In the genomic region with DNA sequence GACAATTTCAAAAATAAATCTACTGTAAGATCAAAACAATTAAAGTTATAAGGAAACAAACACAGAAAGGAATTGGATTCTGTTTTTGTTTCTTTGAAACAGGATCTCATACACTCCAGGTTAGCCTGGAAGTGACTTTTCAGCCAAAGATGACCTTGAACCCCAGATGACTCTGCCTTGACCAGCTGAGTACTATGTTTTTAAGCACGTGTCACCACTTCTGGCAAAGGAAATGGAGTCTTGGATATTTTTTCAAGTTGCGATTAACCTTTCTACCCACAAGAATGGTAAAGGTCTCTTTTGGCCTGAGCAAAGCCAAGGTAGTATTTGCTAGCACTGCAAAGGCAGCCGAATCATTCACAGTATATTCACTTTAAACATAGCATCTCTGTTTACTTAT, we compare ENCODE assay signal across 18 mouse cellular contexts. TPM values are rescaled to one million over a fixed set of nuclear protein-coding genes. Genes with fewer than 3 reads are reported as not detected.
DNase-seq lines count a peak whose midpoint lies in the region; ATAC-seq lines count a peak whose summit lies in the region.
"Had no signal": no experiment of that assay in that cellular context is flagged by ENCODE, and none has a peak within 500 bp of the region (broad histone marks: within the 10 kb centered on the region; RNA-seq: fewer than 3 reads in every experiment).

No protein-coding gene starts in this region.

- H3K9me3 ChIP-seq in heart, embryonic 15.5 days (replicated peaks), result no peaks in the 10 kb centered on the region
- H3K9me3 ChIP-seq in kidney, embryonic 16.5 days (ENCODE audit: low read length), result no peaks in the 10 kb centered on the region
- H3K9me3 ChIP-seq: embryonic facial prominence, embryonic 12.5 days; forebrain, embryonic 15.5 days; hindbrain, embryonic 13.5 days had no signal

- peak; percentile 12 for DNase-seq in adrenal gland, postnatal 10 days
- DNase-seq in adrenal gland, postnatal 36 days, result no peak
- DNase-seq in heart, postnatal 4 days, result no peak
- peak; percentile 8 for DNase-seq in kidney, postnatal 14 days
- no peak for DNase-seq in neural tube, embryonic 10.5 days (ENCODE audit: extremely low spot score, low spot score)
- DNase-seq: cerebellum, adult 11-12 months; cerebellum, adult 9-10 months; cerebellum, postnatal 25 days; gastrocnemius, postnatal 14 days had no signal

- H3K36me3 ChIP-seq in heart, embryonic 15.5 days, result no peaks in the 10 kb centered on the region; the same call in none of the 2 replicates
- peaks cover 19% of the 10 kb centered on the region for H3K36me3 ChIP-seq in kidney, embryonic 16.5 days (ENCODE audit: insufficient read depth, low read length)
- H3K36me3 ChIP-seq: forebrain, embryonic 15.5 days had no signal

- H3K27me3 ChIP-seq in heart, embryonic 15.5 days, result no peaks in the 10 kb centered on the region
- no peaks in the 10 kb centered on the region for H3K27me3 ChIP-seq in kidney, embryonic 16.5 days (ENCODE audit: insufficient read depth, low read length)
- H3K27me3 ChIP-seq: CH12.LX; embryonic facial prominence, embryonic 12.5 days; forebrain, embryonic 15.5 days; hindbrain, embryonic 13.5 days had no signal

- H3K27ac ChIP-seq in heart, embryonic 15.5 days, result peak overlapping the region; percentile 24; the same call in 1 of the 2 replicates
- no peak overlapping the region for H3K27ac ChIP-seq in kidney, embryonic 16.5 days (ENCODE audit: low read length)
- H3K27ac ChIP-seq: embryonic facial prominence, embryonic 12.5 days; forebrain, embryonic 15.5 days; hindbrain, embryonic 13.5 days; hindbrain, postnatal 0 days had no signal

- no peak for ATAC-seq in heart, embryonic 15.5 days (replicated peaks; ENCODE audit: insufficient number of reproducible peaks, insufficient read depth, low FRiP score, low read depth)
- no peak for ATAC-seq in kidney, embryonic 16.5 days (ENCODE audit: low FRiP score, low TSS enrichment)
- ATAC-seq: activated CD4-positive, CD25-positive, alpha-beta regulatory T cell, adult 4 months; forebrain, embryonic 15.5 days; hindbrain, postnatal 0 days; Patski had no signal

- H3K4me1 ChIP-seq in heart, embryonic 15.5 days (replicated peaks), result no peaks in the 10 kb centered on the region
- H3K4me1 ChIP-seq in kidney, embryonic 16.5 days (ENCODE audit: insufficient read depth, low read length), result no peaks in the 10 kb centered on the region
- H3K4me1 ChIP-seq: embryonic facial prominence, embryonic 12.5 days; forebrain, embryonic 15.5 days; hindbrain, embryonic 13.5 days had no signal

- WGBS in heart, embryonic 15.5 days, result 66% methylated on average over 3 of the region's 3 CpGs
- WGBS in kidney, embryonic 16.5 days, result 75% methylated on average over 3 of the region's 3 CpGs

- no peak overlapping the region for H3K4me3 ChIP-seq in heart, embryonic 15.5 days
- no peak overlapping the region for H3K4me3 ChIP-seq in kidney, embryonic 16.5 days (ENCODE audit: low read length)
- H3K4me3 ChIP-seq: embryonic facial prominence, embryonic 12.5 days; forebrain, embryonic 15.5 days; hindbrain, embryonic 13.5 days had no signal

- H3K4me2 ChIP-seq in heart, embryonic 15.5 days, result no peak overlapping the region
- H3K4me2 ChIP-seq in kidney, embryonic 16.5 days (replicated peaks; ENCODE audit: low read depth, low read length), result no peak overlapping the region
- H3K4me2 ChIP-seq: embryonic facial prominence, embryonic 12.5 days; forebrain, embryonic 15.5 days; hindbrain, embryonic 13.5 days had no signal

- H3K9ac ChIP-seq in heart, embryonic 15.5 days, result no peak overlapping the region
- no peak overlapping the region for H3K9ac ChIP-seq in kidney, embryonic 16.5 days (replicated peaks; ENCODE audit: low read length)
- H3K9ac ChIP-seq: embryonic facial prominence, embryonic 12.5 days; forebrain, embryonic 15.5 days; hindbrain, embryonic 13.5 days had no signal

RNA-seq across cellular contexts. Expression of a gene that starts 33.2 kb away (rescaled TPM):
- total RNA-seq in adrenal gland, postnatal 10 days (2021), result 100 to 1,000 TPM; 166 to 197 TPM
- 100 to 1,000 TPM; 259 to 268 TPM for total RNA-seq in adrenal gland, postnatal 36 days (2021)
- polyA plus RNA-seq in heart, embryonic 15.5 days (2015; fragmentation: Nextera tagmentation; extraction: Ambion mirVana), result 133 and 143 TPM in 2 replicates
- 100 to 1,000 TPM; 144 TPM for total RNA-seq in heart, postnatal 4 days (2021)
- 187 and 188 TPM in 2 replicates for polyA plus RNA-seq in kidney, embryonic 16.5 days (2015; fragmentation: Nextera tagmentation; extraction: Ambion mirVana)

Comparison
In these comparisons a context has a peak if more than half of its experiments do, and no peak if none do; other contexts are left out.
1. DNase-seq: peak in adrenal gland, postnatal 10 days (single experiment) and kidney, postnatal 14 days (single experiment); none in adrenal gland, postnatal 36 days (0 of 2), heart, postnatal 4 days (single experiment) and neural tube, embryonic 10.5 days (single experiment).